Mouse (Mus musculus) gastrocnemius, adult 2 months (tissue): ENCODE results near the gene Fgfr2. TPM values are rescaled to one million over a fixed set of nuclear protein-coding genes. Genes with fewer than 3 reads are reported as not detected.
"Not testable (repeated sequence)": the region's sequence is repeated elsewhere in the genome, so short reads cannot be mapped to it uniquely, and the experiment has no call there.

Experiments used
- DNase-seq: peaks from one replicate; pipeline ENCODE4 v3.0.0; 2022
- H3K27ac ChIP-seq: fragments of 200-600 bp; 2 replicates; pipeline ENCODE4 v1.8.1; 2022; ENCODE audit warnings: mild to moderate bottlenecking
- H3K4me3 ChIP-seq: fragments of 200-600 bp; 2 replicates; pipeline ENCODE4 v1.8.1; 2022; ENCODE audit warnings: mild to moderate bottlenecking, moderate library complexity
- CTCF ChIP-seq: fragments of 200-600 bp; IDR thresholded peaks from 2 replicates; pipeline ENCODE4 v1.8.1; 2022; ENCODE audit warnings: antibody characterized with exemption, mild to moderate bottlenecking, moderate library complexity
- intact Hi-C: fragments of 180-260 bp; cut with DNase I; formaldehyde crosslinking; loops from one replicate; pipeline ENCODE4 v1.15.1; 2025
- total RNA-seq, 2 experiments: library from RNA; stranded (reverse); gene quantifications; 2 replicates each; pipeline ENCODE4 v1.2.3; 2021

Gene Fgfr2
- total RNA-seq, 2 experiments from 2014 or later: 0.15 to 0.33 TPM

GRCm38 (mm10) chr7:130493346-130493745 lies 2629.8 kb downstream of the Fgfr2 start:
- intact Hi-C loops: no loop called here
- TF ChIP-seq CTCF: no peak
- Histone ChIP-seq H3K4me3 (no peak overlapping the region), H3K27ac (no peak overlapping the region)
- DNase-seq: no peak

DNA sequence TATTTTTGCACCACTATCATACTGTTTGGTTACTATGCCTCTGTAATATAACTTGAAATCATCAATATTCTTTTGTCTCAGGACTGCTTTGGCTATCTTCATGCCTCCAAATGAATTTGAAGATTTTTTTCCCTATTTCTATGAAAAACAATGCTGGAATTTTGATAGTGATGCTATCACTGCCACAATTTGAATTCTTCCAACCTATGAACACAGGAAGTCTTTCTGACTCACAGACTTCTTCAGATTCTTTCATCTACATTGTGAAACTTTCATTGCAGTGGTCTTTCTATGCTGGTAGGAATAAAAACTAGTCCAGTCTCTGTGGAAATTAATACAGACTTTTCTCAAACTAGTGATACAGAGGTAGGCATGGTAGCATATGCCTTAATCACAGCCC lies 2631.1 kb downstream of the Fgfr2 start:
- DNase-seq: no peak
- no peak for TF ChIP-seq CTCF
- Histone ChIP-seq H3K4me3 (no peak overlapping the region), H3K27ac (no peak overlapping the region)
- intact Hi-C loops: no loop called here

GRCm38 (mm10) chr7:130479003-130479402 lies 2644.1 kb downstream of the Fgfr2 start:
- DNase-seq, H3K4me3 ChIP-seq, H3K27ac ChIP-seq, intact Hi-C loops: not testable (repeated sequence)
- TF ChIP-seq CTCF: peak; percentile 44

GRCm38 (mm10) chr7:130475970-130476369 lies 2647.2 kb downstream of the Fgfr2 start:
- TF ChIP-seq CTCF: peak; percentile 92
- H3K4me3 ChIP-seq: no peak overlapping the region
- no peak overlapping the region for H3K27ac ChIP-seq

GRCm38 (mm10) chr7:130473881-130474280 lies 2649.3 kb downstream of the Fgfr2 start:
- Histone ChIP-seq H3K27ac (no peak overlapping the region), H3K4me3 (no peak overlapping the region)
- TF ChIP-seq CTCF: no peak
- no peak for DNase-seq
- intact Hi-C loops: loop anchor here (5.0 kb wide), 1 partner anchor 202 kb away; no protein-coding TSS in a partner anchor

More at GRCm38 (mm10) chr7:130475970-130476369, 2647.2 kb downstream of the Fgfr2 start:
- peak; percentile 39 for DNase-seq
- intact Hi-C loops: loop anchor here (2.0 kb wide), 1 partner anchor 823 kb away; no protein-coding TSS in a partner anchor

DNA sequence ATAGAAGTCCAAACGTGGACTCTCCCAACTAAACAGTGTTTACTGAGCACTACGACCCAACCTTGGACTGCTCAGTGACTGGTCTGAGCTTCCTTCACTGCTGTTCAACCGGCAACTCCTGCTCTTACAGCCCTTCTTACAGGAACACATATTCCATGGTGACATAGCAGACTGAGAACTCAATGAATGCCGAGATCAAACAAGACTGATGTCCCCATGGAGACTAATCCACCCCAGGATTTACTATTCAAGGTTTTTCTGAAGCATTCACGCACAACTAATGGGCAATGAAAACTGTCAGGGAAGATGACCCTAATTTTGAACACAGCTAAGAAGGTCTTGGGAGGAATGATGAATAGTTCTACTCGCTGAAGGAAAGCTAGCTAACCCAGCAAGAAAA lies 2650.5 kb downstream of the Fgfr2 start:
- TF ChIP-seq CTCF: no peak
- H3K27ac ChIP-seq: no peak overlapping the region
- H3K4me3 ChIP-seq: no peak overlapping the region
- intact Hi-C loops: loop anchor here (5.0 kb wide), 1 partner anchor 200 kb away; no protein-coding TSS in a partner anchor
- no peak for DNase-seq

- TF ChIP-seq CTCF: no peak
- Histone ChIP-seq H3K4me3 (no peak overlapping the region), H3K27ac (no peak overlapping the region)
- DNase-seq: no peak
- intact Hi-C loops: loop anchor here (5.0 kb wide), 1 partner anchor 199 kb away; no protein-coding TSS in a partner anchor
Measured at GRCm38 (mm10) chr7:130471045-130471444, 2652.1 kb downstream of the Fgfr2 start.

DNA sequence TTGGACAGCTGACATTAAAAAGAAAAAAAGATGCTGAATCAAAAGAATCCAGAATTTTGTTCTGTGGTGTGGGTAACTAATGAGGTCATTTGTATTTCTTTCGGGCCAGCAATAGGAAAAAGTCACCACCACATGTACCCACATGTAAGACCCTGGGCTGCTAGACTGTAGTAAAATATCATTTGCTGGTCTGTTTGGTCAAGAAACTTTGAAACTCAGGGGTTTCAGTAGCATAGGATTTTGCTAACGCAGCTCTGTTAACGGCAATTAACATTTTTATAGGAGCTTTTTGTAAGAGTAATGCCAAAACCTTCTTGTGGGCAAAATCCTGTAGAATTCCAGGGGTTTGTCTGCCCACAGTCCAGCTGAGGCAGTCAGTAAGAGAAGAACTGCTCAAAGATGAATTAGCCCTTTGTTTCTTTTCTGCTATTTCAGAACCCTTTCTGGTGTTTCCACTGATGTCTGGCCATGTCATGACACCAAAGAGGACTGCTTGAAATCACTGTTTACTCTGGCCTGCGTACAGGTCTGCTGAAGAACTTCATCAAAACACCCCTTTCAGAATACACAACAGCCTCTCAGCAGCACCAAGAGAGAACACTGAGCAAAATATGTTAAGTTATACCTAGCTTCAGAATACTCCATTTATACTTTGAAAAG lies 2667.4 kb downstream of the Fgfr2 start:
- H3K27ac ChIP-seq: no peak overlapping the region
- no peak overlapping the region for H3K4me3 ChIP-seq
- intact Hi-C loops: no loop called here
- TF ChIP-seq CTCF: no peak
- no peak for DNase-seq

DNA sequence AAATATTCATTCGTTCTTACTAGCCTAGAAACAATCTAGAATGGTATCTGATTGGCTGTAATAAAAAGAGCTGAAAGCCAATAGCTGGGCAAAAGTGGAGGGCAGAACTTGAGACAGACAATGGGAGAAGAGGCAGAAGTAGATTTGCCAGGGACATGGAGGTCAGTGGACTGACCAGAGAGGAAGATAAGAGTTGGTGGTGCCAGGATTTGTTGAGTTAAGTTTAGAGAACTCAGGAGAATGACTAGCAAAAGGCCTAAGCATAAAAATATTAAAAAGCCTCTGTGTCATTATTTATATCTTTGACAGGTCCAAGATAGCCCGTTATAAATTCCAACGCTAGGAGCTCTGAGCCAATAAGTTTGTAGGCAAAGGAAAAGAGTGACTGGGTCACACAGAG lies 2668.9 kb downstream of the Fgfr2 start:
- intact Hi-C loops: no loop called here
- Histone ChIP-seq H3K4me3 (no peak overlapping the region), H3K27ac (no peak overlapping the region)
- no peak for DNase-seq
- TF ChIP-seq CTCF: no peak

GRCm38 (mm10) chr7:130435776-130436175 lies 2687.4 kb downstream of the Fgfr2 start:
- Histone ChIP-seq H3K27ac (no peak overlapping the region), H3K4me3 (no peak overlapping the region)
- intact Hi-C loops: no loop called here
- no peak for TF ChIP-seq CTCF
- DNase-seq: no peak

DNA sequence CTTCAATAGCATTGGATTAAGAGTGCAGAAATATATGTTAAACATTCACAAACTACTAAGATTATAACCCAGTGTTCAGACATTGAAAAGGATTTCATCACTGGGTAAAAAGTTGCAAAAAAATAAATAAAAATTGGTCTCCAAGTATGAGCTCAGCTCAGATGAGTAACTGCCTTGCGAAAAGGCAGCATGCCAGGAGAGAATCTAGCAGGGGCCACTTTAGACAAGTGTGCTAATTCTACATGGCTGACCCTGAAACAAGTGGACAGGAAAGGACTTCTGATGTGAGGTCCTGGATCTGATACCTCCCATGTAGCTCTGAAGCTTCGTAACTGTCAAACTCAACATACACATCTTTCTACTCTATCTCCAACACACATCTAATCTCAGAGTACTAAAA lies 2691.0 kb downstream of the Fgfr2 start:
- no peak for TF ChIP-seq CTCF
- Histone ChIP-seq H3K27ac (no peak overlapping the region), H3K4me3 (no peak overlapping the region)
- peak; percentile 23 for DNase-seq
- intact Hi-C loops: no loop called here

GRCm38 (mm10) chr7:130426586-130426985 lies 2696.6 kb downstream of the Fgfr2 start:
- H3K4me3 ChIP-seq: no peak overlapping the region
- TF ChIP-seq CTCF: no peak
- no peak overlapping the region for H3K27ac ChIP-seq
- no peak for DNase-seq
- intact Hi-C loops: no loop called here

- no peak overlapping the region for H3K4me3 ChIP-seq
- intact Hi-C loops: no loop called here
- no peak for DNase-seq
- no peak for TF ChIP-seq CTCF
- H3K27ac ChIP-seq: no peak overlapping the region
Measured at GRCm38 (mm10) chr7:130425991-130426390, 2697.2 kb downstream of the Fgfr2 start.

- Histone ChIP-seq H3K27ac (no peak overlapping the region), H3K4me3 (no peak overlapping the region)
- intact Hi-C loops: no loop called here
- DNase-seq: no peak
- no peak for TF ChIP-seq CTCF
Measured at GRCm38 (mm10) chr7:130419961-130420360, 2703.2 kb downstream of the Fgfr2 start.
